Mouse (Mus musculus) neural tube, embryonic 15.5 days (tissue): ENCODE measurements at regions not wholly inside any gene's neighbourhood (a gene's known extent, or its start where the extent isn't known, plus 50 kb on each side); places are given as distances from the start of the nearest gene placed in this dataset.
"Not testable (repeated sequence)": the region's sequence is repeated elsewhere in the genome, so short reads cannot be mapped to it uniquely, and the experiment has no call there.

Experiments used
- ATAC-seq: fragments of 200-750 bp; cut with Nextera tagmentation; 2 replicates; pipeline ENCODE4 v1.8.0; 2017; ENCODE audit warnings: mild to moderate bottlenecking, moderate TSS enrichment, moderate library complexity; ENCODE audit not compliant: low FRiP score
- H3K27ac ChIP-seq: fragments of 300-500 bp; sonication (generic); replicated peaks from 2 replicates; pipeline ENCODE4 v1.5.1; 2015; ENCODE audit warnings: mild to moderate bottlenecking, inconsistent platforms
- H3K27me3 ChIP-seq: fragments of 300-500 bp; sonication (generic); replicated peaks from 2 replicates; pipeline ENCODE4 v1.6.1; 2015; ENCODE audit warnings: inconsistent platforms
- H3K36me3 ChIP-seq: fragments of 300-500 bp; sonication (generic); 2 replicates; pipeline ENCODE4 v1.6.1; 2015; ENCODE audit warnings: inconsistent platforms
- H3K4me1 ChIP-seq: fragments of 300-500 bp; sonication (generic); 2 replicates; pipeline ENCODE4 v1.6.1; 2015; ENCODE audit warnings: inconsistent platforms
- H3K4me2 ChIP-seq: fragments of 300-500 bp; sonication (generic); 2 replicates; pipeline ENCODE4 v1.6.1; 2015; ENCODE audit warnings: inconsistent platforms, mild to moderate bottlenecking, moderate library complexity
- H3K4me3 ChIP-seq: fragments of 300-500 bp; sonication (generic); replicated peaks from 2 replicates; pipeline ENCODE4 v1.5.1; 2015; ENCODE audit warnings: mild to moderate bottlenecking, inconsistent platforms
- H3K9ac ChIP-seq: fragments of 300-500 bp; sonication (generic); replicated peaks from 2 replicates; pipeline ENCODE4 v1.6.1; 2015; ENCODE audit warnings: mild to moderate bottlenecking, inconsistent platforms
- H3K9me3 ChIP-seq: fragments of 300-500 bp; sonication (generic); replicated peaks from 2 replicates; pipeline ENCODE4 v1.6.1; 2016; ENCODE audit warnings: inconsistent platforms
- WGBS: fragments of 180-500 bp; shearing (Covaris S2); methylation state at CpG from one replicate; pipeline ENCODE4 v1.1.7; 2015; ENCODE audit warnings: mixed read lengths; 5-methylcytosine and 5-hydroxymethylcytosine counted together

- no peaks in the 10 kb centered on the region for H3K36me3 ChIP-seq
- no peak overlapping the region for H3K4me2 ChIP-seq
- no peak overlapping the region for H3K27ac ChIP-seq
- no peaks in the 10 kb centered on the region for H3K9me3 ChIP-seq
- no peaks in the 10 kb centered on the region for H3K4me1 ChIP-seq
- H3K9ac ChIP-seq = no peak overlapping the region
- H3K4me3 ChIP-seq = no peak overlapping the region
- ATAC-seq = no peak
- WGBS = 78% methylated on average over 5 of the region's 5 CpGs
- no peaks in the 10 kb centered on the region for H3K27me3 ChIP-seq
These were observed 125.3 kb downstream of the Gipc2 start for GRCm38 (mm10) chr3:152040751-152041150.

GRCm38 (mm10) chr3:152036819-152037218 is 129.2 kb downstream of the Gipc2 start:
- H3K4me2 ChIP-seq, H3K27ac ChIP-seq, ATAC-seq, H3K9me3 ChIP-seq, H3K27me3 ChIP-seq, H3K36me3 ChIP-seq, H3K9ac ChIP-seq, H3K4me1 ChIP-seq, H3K4me3 ChIP-seq: not testable (repeated sequence)
- WGBS = 94% methylated on average over 5 of the region's 5 CpGs

DNA sequence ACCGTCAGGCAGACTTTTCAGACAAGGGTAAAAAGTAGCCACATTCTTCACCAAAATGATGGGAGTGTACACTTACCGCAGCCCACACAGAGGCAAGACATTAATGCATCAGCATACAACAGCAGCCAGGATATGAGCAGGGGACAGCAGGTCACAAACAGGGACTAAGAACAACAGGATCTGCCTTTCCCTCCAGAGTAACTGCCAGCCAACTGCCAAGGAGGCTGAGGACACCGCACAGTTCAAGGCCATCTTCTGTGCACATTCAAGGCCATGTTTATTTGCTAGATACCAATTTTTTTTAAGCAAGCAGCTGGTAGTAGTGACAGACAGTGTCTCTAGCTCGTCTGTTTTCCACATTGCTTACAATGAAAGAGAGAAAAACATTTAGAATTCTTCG is 130.6 kb downstream of the Gipc2 start:
- WGBS = 77% methylated on average over 5 of the region's 5 CpGs
- Histone ChIP-seq H3K4me1 (no peaks in the 10 kb centered on the region), H3K9ac (no peak overlapping the region), H3K27ac (no peak overlapping the region), H3K4me3 (no peak overlapping the region), H3K9me3 (no peaks in the 10 kb centered on the region), H3K36me3 (no peaks in the 10 kb centered on the region), H3K27me3 (no peaks in the 10 kb centered on the region), H3K4me2 (no peak overlapping the region)
- no peak for ATAC-seq

DNA sequence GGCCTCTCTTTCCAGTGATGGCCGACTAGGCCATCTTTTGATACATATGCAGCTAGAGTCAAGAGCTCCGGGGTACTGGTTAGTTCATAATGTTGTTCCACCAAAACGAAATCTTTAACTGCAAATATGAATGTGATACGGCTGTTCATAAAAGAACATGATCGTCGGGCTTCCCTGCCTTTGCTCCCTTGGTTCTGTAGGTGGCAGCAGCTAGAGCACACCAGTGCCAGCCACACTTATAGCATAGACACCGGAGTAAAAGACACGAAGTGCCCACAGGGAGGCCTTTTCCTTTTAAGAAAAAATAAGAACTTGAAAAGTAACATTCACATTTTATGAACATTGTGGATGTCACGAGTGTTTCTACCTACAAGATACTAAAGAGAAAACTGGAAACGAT is 131.3 kb downstream of the Gipc2 start:
- WGBS = 84% methylated on average over 10 of the region's 10 CpGs
- no peak overlapping the region for H3K4me2 ChIP-seq

DNA sequence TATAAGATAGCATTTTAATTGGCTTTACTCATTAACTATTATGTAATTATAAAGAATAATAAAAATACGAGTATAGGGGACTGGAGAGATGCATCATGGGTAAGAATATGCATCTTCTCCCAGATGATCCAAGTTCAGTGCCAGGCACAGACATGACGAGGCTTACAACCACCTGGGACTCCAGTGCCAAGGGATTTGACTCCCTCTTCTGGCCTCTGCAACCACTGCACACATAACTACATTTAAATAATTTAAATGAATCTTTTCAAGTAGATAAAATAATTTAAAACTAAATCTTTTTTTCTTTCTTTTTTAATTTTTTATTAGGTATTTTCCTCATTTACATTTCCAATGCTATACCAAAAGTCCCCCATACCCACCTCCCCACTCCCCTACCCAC is 131.8 kb downstream of the Gipc2 start:
- Histone ChIP-seq H3K9ac (no peak overlapping the region), H3K9me3 (no peaks in the 10 kb centered on the region), H3K27ac (no peak overlapping the region), H3K4me3 (no peak overlapping the region), H3K27me3 (no peaks in the 10 kb centered on the region), H3K36me3 (no peaks in the 10 kb centered on the region), H3K4me1 (no peaks in the 10 kb centered on the region), H3K4me2 (no peak overlapping the region)
- 67% methylated on average over 2 of the region's 2 CpGs for WGBS
- no peak for ATAC-seq

More for the DNA sequence above, 131.3 kb downstream of the Gipc2 start:
- H3K4me3 ChIP-seq = no peak overlapping the region
- no peaks in the 10 kb centered on the region for H3K4me1 ChIP-seq
- H3K27ac ChIP-seq = no peak overlapping the region
- H3K9me3 ChIP-seq = no peaks in the 10 kb centered on the region
- no peak for ATAC-seq
- H3K27me3 ChIP-seq = no peaks in the 10 kb centered on the region
- H3K9ac ChIP-seq = no peak overlapping the region
- no peaks in the 10 kb centered on the region for H3K36me3 ChIP-seq

GRCm38 (mm10) chr3:152032663-152033318 is 133.2 kb downstream of the Gipc2 start:
- no peaks in the 10 kb centered on the region for H3K36me3 ChIP-seq
- H3K9ac ChIP-seq = no peak overlapping the region
- WGBS = 67% methylated on average over 3 of the region's 3 CpGs
- no peak overlapping the region for H3K27ac ChIP-seq
- ATAC-seq = no peak
- H3K4me1 ChIP-seq = no peaks in the 10 kb centered on the region
- no peak overlapping the region for H3K4me2 ChIP-seq
- H3K4me3 ChIP-seq = no peak overlapping the region
- H3K9me3 ChIP-seq = no peaks in the 10 kb centered on the region
- no peaks in the 10 kb centered on the region for H3K27me3 ChIP-seq

GRCm38 (mm10) chr3:152028695-152029094 is 137.3 kb downstream of the Gipc2 start:
- Histone ChIP-seq H3K4me1 (no peaks in the 10 kb centered on the region), H3K27ac (no peak overlapping the region), H3K9me3 (no peaks in the 10 kb centered on the region), H3K36me3 (no peaks in the 10 kb centered on the region), H3K4me2 (no peak overlapping the region), H3K4me3 (no peak overlapping the region), H3K27me3 (no peaks in the 10 kb centered on the region), H3K9ac (no peak overlapping the region)
- no peak for ATAC-seq
- WGBS = 79% methylated on average over 1 of the region's 1 CpGs

DNA sequence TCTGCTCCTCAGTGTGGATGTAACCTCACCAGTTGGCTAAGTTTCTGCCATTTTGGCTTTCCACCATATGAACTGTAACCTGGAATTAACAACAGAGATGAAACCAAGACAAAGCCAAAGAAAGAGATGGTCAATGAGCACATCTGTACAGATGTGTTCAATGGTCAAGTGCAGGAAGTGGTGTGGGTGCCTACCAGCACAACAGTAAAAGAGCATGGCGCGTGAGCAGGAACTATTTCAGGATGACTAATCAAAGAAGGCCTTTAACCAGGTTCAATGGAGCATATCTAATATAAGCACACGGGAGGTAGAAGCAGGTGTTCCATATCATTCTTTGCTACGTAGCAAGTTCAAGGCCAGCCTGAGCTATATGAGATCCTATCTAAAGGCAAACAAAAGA is 140.0 kb downstream of the Gipc2 start:
- no peaks in the 10 kb centered on the region for H3K4me1 ChIP-seq
- no peak for ATAC-seq
- H3K4me2 ChIP-seq = no peak overlapping the region
- no peaks in the 10 kb centered on the region for H3K9me3 ChIP-seq
- H3K4me3 ChIP-seq = no peak overlapping the region
- no peak overlapping the region for H3K9ac ChIP-seq
- no peak overlapping the region for H3K27ac ChIP-seq
- no peaks in the 10 kb centered on the region for H3K36me3 ChIP-seq
- WGBS = 86% methylated on average over 4 of the region's 4 CpGs
- H3K27me3 ChIP-seq = no peaks in the 10 kb centered on the region

DNA sequence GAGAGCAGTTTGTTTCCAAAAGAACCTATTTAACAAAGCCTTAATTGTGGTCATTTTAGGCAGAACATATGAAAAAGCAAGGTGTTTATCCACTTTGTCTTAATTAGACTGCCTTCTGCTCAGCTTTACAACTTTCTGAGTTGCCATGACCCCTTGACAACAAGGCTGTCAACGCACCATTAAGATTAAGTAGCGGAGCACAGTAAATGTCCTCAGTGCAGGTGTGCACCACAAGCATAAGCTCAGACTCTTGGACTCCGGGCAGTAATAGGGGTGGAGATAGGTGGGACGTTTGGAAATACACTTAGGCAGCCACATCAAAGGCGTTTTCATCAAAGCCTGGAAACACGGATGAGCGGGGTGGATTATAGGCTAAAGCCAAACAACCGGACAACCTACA is 140.9 kb downstream of the Gipc2 start:
- no peaks in the 10 kb centered on the region for H3K4me1 ChIP-seq
- H3K36me3 ChIP-seq = no peaks in the 10 kb centered on the region
- ATAC-seq = no peak
- H3K27ac ChIP-seq = no peak overlapping the region
- H3K9me3 ChIP-seq = no peaks in the 10 kb centered on the region
- H3K4me3 ChIP-seq = no peak overlapping the region
- no peaks in the 10 kb centered on the region for H3K27me3 ChIP-seq
- H3K4me2 ChIP-seq = no peak overlapping the region
- H3K9ac ChIP-seq = no peak overlapping the region
- WGBS = 83% methylated on average over 8 of the region's 8 CpGs

DNA sequence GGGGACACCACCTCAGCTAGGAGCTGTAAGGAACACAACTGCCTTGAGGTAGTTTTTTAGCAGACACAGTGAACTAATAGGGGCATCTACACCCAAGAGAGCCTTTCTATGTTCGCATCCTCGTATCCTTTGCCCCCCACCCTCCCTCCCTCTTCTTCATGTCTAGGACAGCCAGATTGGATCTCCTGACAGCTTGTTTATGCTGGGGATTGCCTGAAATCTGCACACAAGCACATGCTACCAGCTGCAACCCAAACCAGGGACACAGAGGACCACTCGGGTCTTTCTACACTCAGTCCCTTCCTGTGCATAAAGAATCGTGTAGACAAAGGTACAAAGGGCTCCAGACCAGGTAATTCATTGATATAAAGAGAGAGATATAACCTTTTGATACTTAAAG is 159.3 kb downstream of the Gipc2 start:
- Histone ChIP-seq H3K27me3 (no peaks in the 10 kb centered on the region), H3K9me3 (no peaks in the 10 kb centered on the region), H3K4me3 (no peak overlapping the region), H3K4me2 (no peak overlapping the region), H3K27ac (no peak overlapping the region), H3K36me3 (no peaks in the 10 kb centered on the region), H3K4me1 (no peaks in the 10 kb centered on the region), H3K9ac (no peak overlapping the region)
- no peak for ATAC-seq
- WGBS = 87% methylated on average over 4 of the region's 4 CpGs

DNA sequence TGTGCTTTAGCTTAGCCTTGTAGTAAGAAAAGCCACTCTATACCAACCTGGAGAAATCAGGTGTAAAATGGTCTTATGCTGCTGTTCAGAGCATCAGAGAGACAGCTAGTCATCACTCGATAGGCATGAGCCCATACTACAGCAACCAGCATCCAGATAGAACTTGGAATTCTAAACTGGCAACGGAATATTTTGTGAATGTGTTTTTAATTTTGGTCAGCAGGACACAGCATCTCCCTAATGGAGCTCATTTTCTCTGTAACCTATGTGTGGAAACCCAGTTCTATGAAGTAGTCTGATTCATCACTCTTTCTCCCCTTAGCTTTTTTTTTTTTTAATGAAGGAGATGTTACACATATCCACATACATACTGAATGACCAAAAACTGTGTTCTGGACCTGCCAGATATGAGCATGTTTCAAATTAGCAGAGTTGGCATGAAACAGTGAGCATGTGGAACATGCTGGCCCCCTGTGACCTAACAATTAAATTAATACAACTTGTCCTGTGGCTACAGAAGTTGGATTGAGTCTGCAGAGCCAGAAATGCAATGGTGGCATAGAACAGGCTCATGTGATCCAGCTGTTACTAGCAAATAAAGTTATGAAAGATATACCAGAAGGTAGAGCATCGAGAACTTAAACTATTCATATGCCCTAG is 160.5 kb downstream of the Gipc2 start:
- H3K27ac ChIP-seq = no peak overlapping the region
- H3K9ac ChIP-seq = no peak overlapping the region
- H3K27me3 ChIP-seq = no peaks in the 10 kb centered on the region
- no peaks in the 10 kb centered on the region for H3K4me1 ChIP-seq
- no peak for ATAC-seq
- H3K9me3 ChIP-seq = no peaks in the 10 kb centered on the region
- no peaks in the 10 kb centered on the region for H3K36me3 ChIP-seq
- 85% methylated on average over 3 of the region's 3 CpGs for WGBS
- no peak overlapping the region for H3K4me2 ChIP-seq
- H3K4me3 ChIP-seq = no peak overlapping the region

GRCm38 (mm10) chr3:152004411-152004955 is 161.5 kb downstream of the Gipc2 start:
- no peak overlapping the region for H3K27ac ChIP-seq
- no peak overlapping the region for H3K4me3 ChIP-seq
- H3K9ac ChIP-seq = no peak overlapping the region
- no peaks in the 10 kb centered on the region for H3K9me3 ChIP-seq
- no peaks in the 10 kb centered on the region for H3K36me3 ChIP-seq
- WGBS = 90% methylated on average over 7 of the region's 7 CpGs
- H3K4me2 ChIP-seq = no peak overlapping the region
- H3K27me3 ChIP-seq = no peaks in the 10 kb centered on the region
- ATAC-seq = no peak
- no peaks in the 10 kb centered on the region for H3K4me1 ChIP-seq
